Mouse (Mus musculus): ENCODE results near the gene Slc30a6. TPM values are rescaled to one million over a fixed set of nuclear protein-coding genes. Genes with fewer than 3 reads are reported as not detected.

Gene Slc30a6
- polyA plus RNA-seq (2015; fragmentation: Nextera tagmentation; extraction: Ambion mirVana): 29.1 and 30.5 TPM in 2 replicates

DNA sequence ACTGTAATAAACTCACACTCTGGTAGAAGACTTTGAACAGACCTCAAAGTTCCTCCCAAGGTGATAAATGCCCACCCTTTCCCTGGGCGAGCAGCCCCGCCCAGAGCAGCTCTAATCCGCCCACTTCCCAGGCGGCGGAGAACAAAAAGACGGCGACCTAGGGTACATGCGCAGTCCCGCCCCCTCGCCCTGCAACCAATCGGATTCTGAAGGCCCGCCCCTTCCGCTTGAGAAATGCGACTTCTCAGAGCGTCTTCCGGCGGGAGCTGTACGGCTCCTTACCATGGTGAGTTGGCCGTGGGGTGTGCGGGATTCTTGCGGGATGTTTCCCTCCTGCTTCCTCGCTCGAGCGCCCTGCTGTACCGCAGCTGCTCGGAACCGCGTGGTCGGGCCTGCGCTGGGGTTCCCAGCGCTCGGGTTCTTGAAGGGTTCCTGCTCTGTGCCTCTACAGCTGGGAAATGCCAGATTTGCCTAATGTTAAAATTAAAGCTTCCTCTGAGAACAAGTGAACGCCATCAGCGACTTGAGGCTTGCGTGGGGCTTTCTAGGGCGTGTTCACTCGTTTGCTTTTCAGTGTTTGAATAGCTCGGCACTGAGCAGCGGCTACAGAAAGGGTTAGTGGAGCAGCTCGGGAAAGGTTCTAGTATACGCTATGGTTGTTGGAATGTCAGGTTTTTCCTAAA lies at the start of gene Slc30a6:
Gene Slc30a6 (plus strand): TSS at position 226 of the 683 bp plus-strand sequence.
- DNase-seq (ENCODE audit: low spot score): peak; percentile 96

DNA sequence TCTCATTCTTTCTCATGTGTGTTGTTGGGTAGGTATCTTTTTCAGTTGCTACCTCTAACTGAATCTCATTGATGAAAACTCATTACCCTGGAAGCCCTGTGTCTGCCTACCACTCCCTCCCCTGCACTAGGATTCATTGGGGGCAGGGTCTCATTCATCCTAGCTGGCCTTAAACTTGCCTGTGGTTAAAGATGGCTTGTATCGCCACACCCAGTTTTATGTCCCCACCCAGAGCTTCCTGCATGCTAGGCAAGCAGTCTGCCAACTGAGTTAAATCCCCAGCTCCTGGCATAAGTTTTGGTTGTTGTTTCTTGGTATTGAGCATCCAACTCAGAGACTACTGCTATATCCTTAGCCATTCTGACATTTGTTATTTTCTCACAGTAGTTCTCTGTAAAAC lies 31.8 kb upstream of the Slc30a6 start:
- DNase-seq (ENCODE audit: low spot score): no peak

DNA sequence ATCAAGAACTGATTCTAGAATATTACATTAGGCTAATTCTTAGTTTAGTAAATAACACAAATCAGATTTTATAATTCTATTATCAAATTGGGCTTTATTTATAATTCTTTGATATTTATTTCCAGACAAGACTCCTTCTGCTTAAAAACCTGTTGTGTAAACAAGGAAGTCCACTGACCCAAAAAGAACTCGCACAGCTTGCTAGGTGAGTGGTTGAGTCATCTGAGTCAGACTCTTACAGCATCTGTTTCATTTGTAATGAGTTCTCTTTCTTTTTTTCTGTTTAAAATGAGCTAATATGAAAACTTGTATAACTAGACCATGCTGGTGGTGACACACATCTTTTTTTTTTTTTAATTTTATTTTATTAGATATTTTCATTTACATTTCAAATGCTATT lies 18.5 kb upstream of the Slc30a6 start:
- no peak for DNase-seq (ENCODE audit: low spot score)

DNA sequence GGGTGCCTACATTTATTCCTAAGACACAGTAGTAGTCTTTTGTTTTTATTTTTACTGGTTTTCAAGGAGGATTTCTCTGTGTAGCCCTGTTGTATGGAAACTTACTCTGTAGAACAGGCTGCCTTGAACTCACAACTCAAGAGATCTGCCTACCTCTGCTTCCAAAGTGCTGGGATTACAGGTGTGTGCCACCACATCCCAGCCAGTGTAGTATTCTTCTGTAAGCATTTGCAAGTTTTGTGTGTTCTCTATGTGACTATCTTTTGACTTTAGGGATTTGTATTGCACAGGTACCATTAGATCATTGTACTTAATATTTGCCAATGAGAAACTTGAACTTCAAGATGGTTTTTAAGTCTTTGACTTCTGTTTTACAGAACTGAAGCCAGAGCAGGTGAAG lies 8.8 kb upstream of the Slc30a6 start:
- no peak for DNase-seq (ENCODE audit: low spot score)

DNA sequence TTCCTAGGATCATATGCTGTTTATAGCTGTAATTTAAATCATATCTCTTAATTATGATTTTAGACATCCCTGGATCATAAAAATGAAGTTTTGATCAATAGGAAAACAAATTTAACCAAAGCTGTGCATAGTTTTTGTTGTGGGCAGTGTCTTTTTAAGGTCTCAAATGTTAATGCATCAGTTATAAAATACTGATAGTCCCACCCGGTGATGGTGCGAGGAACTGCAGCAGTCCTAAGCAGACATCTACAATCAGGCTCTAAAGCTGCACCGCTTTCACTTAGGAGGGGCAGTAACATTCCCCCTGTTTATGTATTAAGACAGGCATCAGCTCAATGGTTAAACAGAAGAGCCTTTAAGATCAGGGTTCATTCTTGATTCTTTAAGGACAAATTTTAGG lies 5.6 kb upstream of the Slc30a6 start:
- DNase-seq (ENCODE audit: low spot score): no peak

DNA sequence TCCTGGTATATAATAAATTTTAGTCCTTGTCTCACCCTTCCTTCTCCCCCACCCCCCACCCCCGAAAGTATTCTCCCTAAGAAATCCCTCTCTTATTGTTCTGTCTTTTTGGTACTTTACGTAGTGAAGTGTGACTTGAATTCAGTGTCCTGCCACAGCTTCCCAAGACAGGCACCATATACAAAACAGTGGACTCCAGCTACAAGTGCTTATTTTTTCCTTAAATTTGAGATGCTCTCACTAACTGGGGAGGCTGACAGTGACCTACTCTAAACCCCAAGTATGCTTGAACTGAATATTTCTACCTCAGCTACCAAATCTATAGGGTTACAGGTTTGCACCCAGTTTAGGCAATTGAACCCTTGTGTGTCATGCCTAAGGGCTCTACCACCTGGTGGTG lies 1.0 kb upstream of the Slc30a6 start:
- no peak for DNase-seq (ENCODE audit: low spot score)

DNA sequence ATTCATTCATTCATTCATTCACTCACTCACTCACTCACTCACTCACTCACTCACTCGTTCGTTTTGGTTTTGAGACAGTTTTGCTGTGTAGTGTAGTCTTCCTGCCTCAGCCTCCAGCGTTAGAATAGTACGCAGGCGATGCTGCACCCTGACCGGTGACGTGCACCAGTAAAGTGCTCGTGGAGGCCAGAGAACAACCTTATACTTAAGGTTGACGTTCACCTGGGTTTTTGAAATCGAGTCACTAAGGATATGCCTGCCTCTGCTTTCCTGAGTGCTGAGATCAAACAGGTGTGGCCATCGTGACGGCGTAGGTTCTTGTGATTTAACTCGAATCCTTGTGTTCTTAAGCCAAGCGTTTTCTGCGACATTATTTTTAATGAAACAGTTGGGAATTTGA lies 553 bp upstream of the Slc30a6 start:
- DNase-seq (ENCODE audit: low spot score): no peak

DNA sequence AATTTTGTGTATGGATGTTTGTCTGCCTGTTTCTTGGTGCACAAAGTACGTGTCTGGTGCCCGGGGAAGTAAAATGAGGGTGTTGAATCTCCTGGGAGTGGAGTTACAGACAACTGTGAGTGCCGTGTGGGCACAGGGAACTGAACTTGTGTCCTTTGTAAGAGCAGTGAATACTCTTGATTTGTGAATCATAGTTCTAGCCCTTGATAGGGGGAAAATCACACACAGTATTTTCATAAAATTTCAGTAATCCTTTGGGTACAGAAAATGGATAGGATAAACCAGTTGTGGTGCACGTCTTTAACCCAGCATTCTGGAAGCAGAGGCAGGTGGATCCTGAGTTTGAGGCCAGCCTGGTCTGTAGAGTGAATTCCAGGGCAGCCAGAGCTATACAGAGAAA lies 1.4 kb downstream of the Slc30a6 start:
- DNase-seq (ENCODE audit: low spot score): no peak

DNA sequence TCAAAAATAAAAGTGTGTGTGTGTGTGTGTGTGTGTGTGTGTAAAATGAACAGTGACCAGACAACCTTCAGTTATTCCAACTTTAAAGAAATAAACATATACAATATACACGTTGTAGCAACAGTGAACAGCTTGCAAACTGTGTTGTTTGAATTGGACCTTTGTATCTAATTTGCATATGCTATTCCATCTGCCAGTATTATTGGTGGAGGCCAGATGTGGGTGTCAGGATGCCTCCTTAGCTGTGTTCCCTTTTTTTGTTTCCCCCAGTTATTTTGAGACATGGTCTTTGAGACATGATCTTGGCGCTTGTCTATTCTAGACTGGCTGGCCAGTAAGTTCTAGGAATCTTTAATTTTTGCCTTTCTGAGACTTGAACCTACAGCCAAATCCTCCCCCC lies 1.8 kb downstream of the Slc30a6 start:
- DNase-seq (ENCODE audit: low spot score): no peak

DNA sequence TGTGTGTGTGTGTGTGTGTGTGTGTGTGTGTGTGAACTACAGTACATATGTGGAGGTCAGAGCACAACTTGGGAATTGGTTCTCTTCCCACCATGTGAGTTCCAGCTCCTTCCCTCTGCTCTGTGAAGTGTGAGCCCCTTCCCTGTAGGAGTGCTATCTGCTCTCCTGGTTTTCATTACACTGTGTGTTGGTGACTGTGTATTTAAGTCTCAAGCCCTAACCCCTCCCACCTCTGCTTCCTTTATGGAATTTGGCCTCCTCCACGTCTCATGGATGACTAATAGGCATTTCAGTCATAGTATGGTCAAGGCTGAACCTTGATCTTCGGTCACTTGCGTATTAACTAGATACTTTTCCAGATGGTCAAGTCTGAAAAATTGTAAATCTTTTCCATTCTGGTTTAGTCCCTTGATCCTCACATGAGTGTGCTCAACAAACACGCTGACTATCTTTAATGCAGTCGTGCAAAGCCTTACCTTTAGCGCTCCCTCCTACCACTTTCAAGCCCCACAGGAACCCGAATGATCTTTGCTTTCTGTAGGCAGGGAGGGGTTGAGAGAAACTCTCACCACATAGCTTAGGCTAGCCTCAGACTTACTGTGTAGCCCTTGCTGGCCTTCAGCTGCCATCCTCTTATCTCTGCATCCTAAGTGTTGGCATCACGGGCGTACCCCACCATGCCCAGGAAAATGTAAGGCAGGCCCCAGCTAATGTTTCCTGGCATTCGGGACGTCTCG lies 7.2 kb downstream of the Slc30a6 start:
- DNase-seq (ENCODE audit: low spot score): no peak

DNA sequence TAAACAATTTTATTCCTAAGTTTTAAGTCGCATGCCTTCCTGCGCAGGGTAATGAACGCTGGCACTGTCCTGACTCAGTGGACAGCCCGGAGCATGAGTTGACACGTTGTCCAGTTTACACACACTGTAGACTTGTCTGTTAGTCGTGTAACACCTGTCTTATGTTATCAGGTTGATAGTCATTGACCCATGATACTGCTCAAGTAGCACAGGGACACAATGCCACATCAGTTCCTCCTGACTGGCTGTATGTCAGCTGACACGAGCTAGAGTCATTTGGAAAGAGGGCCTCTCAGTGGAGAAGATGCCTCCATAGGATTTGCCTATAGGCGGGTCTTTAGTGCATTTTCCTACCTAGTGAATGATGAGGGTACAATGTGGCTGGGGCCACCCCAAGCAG lies 11.1 kb downstream of the Slc30a6 start:
- DNase-seq (ENCODE audit: low spot score): no peak

DNA sequence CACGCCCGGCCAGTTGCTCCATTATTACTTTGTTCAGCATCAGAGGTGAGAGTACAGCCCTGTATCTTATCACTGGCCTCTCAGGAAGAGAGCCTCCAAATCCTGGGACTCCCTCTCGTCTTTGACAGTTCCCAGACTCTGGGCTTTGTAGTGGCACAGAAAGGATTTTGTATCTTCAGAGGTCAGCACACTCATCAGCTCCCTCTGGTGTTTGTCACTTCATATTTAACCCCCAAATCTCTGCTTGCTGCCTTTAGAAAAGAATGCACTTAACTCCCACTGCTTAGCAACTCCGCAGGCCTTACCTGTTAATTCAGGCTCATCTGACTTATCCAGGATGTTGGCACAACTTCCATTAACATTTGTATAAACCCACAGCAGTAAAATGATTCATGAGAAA lies 14.3 kb downstream of the Slc30a6 start:
- no peak for DNase-seq (ENCODE audit: low spot score)

DNA sequence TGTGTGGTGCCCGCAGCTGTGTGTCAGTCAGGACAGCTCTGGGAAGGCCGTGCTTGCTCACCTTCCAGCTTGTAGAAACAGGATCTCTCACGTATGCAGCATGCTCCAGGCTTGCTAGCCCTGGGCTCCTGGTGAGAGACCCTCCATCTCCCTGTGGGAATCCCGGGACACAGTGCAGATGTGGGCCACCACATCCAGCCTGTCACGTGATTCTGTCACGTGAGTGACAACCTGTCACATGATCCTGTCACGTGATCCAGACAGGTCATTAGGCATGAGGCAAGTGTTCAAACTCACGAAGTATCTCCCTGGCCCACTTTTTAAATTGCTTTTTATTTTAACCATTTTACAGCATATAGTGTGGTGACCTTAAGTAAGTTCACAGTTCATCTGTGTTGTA lies 17.9 kb downstream of the Slc30a6 start:
- no peak for DNase-seq (ENCODE audit: low spot score)

DNA sequence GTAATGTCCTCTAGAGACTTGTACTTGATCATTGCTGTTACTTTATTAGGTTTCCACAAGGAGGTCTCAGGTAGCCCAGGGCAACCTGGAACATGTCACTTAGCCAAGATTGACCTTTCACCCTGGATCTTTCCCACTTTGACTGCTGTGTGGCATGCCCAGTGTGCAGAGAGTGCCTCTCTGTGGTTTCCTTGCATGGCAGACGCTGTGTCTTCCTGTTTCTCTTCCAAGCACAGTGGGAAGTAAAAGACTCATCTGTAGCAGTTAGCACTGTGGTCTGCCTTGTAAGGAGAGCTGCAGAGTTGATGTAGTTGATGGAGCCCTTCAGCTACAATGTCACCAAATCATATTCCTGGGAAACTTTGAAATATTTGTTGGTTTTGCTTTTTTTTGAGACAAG lies 19.3 kb downstream of the Slc30a6 start:
- no peak for DNase-seq (ENCODE audit: low spot score)

DNA sequence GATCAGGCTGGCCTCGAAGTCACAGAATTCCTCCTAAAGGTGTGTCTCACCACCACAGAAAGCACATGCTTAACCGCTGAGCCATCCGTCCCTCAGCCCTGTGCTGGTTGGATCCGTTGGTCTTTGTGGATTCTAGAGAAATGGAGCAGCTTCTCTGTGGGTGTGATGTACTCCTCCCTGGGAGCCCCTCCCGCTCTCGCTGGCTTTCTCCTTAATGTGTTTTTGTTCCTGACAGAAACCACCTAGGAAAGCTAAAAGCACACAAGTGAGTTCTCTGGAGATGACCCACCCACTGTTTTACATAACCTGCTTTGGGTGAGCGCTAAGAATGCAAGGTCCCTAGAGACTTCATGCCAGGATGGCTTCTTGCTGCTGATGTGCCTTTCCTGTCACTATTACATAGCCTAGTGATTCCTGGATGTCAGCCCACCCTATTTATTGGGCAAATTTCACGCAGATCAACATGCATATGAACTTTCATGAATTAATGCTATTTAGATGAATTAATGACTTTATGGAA lies 21.5 kb downstream of the Slc30a6 start:
- DNase-seq (ENCODE audit: low spot score): no peak

DNA sequence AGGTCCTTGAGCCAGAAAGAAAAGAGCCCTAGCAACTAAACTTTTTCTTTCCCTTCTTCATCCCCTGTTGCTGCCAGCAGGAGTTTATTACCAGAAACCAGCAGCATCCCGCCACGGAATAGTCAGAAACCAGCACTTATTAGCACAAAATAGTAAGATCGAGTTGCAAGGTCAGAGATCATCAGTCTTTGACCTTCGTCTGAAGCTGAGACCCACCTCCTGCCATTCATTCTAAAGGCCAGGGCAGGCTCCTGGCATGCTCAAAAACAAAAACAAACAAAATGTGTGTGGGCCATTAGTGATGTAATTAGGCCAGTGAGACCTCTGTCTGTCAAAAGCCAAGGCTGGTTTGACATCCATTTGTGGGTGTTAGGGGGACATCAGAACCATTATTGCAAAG lies 22.8 kb downstream of the Slc30a6 start:
- no peak for DNase-seq (ENCODE audit: low spot score)

DNA sequence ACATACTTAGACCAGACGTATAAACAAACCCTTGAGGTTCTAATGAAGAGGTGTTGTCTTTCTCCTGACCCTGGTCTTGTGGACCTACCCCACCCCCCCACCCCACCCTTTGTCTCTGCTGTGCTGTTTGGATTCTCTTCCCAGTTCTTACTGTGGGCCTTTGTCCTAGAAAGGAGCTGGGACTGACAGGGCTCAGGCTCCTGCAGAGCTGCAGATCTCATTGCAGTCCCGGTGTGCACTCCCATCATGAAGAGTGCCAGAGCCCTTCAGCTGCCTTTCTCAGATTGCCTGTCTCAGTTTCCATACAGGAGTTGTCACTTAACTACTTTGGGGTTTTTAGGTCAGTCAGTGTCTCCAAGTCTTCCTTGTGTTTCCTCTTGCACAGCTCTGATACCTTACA lies 25.2 kb downstream of the Slc30a6 start:
- DNase-seq (ENCODE audit: low spot score): no peak

DNA sequence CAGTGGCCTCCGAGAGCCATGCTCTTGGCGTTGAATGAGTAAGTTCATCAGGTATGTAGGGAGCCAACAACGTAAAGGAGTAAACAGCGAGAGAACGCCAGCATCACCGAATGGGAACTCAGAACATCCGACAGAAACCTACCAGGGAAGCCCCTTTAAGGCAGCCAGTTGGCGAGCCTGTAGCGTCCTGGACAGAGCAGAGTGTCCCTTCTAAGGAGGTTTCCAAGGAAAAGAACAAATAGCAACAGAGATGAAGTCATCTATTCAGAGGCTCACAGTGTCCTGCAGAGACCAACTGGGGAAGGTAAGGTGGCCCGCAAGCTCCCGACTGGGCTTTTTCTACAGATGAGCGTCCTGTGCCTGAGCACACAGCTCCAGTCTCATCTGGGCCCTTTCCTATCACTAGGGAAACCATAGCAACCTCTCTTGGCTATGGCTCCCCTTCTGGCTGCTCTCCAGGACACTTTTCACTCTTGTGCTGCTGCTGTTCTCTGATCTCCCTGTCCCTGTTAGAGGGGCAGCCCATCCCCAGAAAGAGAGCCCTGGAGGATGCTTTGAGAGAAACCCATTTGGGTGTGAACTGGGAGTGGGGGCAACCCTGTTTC lies 29.1 kb downstream of the Slc30a6 start:
- no peak for DNase-seq (ENCODE audit: low spot score)

DNA sequence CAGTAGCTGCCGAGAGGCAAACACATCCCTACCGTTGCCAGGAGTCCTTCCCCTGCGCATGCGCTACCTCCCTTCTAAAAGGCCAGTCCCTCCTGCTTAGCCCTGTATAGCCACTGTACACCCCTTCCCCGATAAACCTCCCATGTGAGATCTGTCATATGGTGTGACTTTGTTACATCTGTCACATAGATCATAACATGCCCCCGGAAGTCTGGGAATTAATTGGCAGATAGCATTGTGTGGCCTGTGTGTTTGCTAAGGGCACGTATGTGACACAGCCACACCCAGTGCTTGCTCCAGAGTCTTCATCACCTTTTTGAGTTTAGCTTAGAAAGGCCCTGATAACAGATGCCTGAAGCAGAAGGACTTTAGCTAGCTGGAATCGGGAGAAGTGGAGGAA lies 34.7 kb downstream of the Slc30a6 start:
- no peak for DNase-seq (ENCODE audit: low spot score)

DNA sequence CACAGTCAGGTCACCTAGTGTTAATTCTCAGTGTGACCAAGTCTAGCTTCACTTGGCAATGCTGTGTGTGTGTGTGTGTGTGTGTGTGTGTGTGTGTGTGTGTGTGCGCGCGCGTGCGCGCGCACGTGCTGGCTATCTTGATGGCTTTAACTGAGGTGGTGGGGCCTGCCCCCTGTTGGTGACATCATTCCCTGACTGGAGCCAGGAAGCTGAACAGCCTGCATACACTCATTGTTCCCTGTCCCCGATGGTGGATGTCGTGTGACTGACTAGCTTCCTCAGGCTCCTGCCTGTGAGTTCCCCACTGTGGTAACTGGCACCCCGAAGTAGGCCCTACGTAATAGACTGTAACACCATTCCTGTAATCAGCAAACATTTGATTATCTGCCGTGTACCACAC lies 36.1 kb downstream of the Slc30a6 start:
- DNase-seq (ENCODE audit: low spot score): peak; percentile 10

DNA sequence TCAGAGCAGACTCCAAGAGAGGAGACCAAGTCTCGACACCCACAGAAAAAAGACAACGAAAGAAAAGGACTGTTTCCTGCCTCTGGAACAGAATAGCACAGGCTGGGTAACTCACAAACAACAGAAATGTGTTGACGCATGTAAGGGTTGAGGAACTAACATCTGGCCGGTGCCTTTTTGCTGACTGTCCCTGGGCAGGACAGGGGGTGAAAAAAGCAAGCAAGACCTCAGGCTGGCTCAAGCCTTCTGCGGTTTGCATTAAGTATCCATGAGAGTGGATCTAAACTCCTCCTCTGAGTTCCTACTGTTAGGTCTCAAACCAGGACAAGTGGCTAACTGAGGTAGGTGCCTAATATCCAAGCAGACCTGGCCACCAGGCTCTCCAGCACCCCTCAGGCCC lies 37.2 kb downstream of the Slc30a6 start:
- DNase-seq (ENCODE audit: low spot score): no peak

DNA sequence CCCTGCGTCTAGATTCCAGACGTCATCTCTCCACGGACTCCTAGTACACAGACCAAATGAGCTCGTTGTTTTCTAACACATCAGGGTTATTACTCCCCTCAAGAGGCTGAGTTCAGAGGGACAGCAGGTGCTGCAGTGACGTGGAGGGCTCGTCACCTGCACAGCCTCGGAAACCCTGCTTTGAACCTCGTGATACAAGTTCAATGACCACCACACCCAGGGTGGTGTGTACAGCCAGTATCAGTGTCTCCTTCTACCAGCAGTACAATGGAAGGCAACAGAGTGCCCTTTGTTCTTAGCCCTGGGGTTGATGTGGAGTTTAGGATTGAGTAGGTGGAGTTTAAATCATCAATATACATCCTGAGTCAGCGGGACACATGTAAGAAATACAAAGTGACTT lies 42.4 kb downstream of the Slc30a6 start:
- DNase-seq (ENCODE audit: low spot score): no peak

DNA sequence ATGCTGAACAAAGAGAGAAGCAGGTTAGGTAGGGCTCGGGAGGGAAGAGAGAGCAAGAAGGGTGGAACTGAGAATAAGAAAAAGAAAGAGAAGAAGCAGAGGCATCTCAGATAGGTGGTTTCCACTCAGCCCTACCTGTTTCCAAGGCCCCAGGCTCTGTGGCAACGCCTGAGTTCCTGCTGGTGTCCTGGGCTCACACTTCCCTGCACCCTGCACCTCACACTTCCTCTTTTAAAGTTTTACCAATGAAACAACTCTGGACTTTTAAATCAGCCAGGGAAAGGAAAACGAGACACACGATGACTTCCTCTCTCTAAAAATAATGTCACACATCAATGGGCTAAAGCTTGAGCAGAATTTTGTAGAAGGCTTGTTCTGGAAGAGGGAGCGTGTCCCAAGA lies 45.1 kb downstream of the Slc30a6 start:
- no peak for DNase-seq (ENCODE audit: low spot score)
